Mouse (Mus musculus): ENCODE measurements around the gene Podxl2. TPM values are rescaled to one million over a fixed set of nuclear protein-coding genes. Genes with fewer than 3 reads are reported as not detected.

The Podxl2 gene
- polyA plus RNA-seq, 1 experiment = not detected

GRCm38 (mm10) chr6:88837999-88838398, 36.8 kb downstream of the Podxl2 start:
- WGBS = 90% methylated on average over 12 of the region's 12 CpGs
- Histone ChIP-seq H3K4me3 (ENCODE audit: insufficient read depth, low read depth, low read length) (no peak overlapping the region), H3K27ac (ENCODE audit: insufficient read depth, low read depth, low read length) (no peak overlapping the region), H3K4me1 (ENCODE audit: control insufficient read depth, insufficient read depth, low read length) (peaks cover 21% of the 10 kb centered on the region)
- TF ChIP-seq POLR2A (IDR thresholded peaks at IDR 0.05; ENCODE audit: insufficient read depth, low read depth, low read length) (no peak), CTCF (IDR thresholded peaks at IDR 0.05; ENCODE audit: insufficient read depth, low read depth, low read length) (no peak)

DNA sequence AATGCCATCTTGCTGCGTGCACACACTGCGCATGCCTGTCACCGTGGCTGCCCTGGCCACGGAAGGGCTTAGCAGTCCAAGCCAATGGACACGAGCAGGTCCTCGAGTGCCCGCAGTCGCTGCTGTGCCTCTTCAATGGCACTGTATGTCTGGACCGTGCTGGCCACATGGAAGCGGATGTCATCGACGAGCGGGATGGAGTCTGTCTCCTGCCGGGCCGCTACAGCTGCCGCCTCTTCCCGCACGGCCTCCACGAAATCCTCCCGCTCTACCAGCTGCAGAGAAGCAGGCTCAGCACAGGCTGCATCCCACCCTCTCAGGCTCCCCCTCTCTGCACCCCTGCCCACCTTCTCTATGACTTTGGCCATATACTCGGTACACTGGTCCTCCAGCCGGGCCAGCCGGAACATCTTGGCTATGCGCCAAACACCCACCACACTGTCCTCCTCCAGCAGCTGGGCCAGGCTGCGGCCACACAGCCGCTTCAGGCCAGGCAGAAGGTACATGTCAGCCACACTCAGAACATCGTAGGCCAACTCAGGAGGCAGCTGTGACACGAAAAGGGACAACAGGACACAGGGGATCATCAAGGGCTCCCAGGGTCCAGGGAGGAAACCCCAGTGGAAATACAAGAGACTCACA, 38.5 kb downstream of the Podxl2 start:
- TF ChIP-seq POLR2A (IDR thresholded peaks at IDR 0.05; ENCODE audit: insufficient read depth, low read depth, low read length) = no peak
- TF ChIP-seq CTCF (IDR thresholded peaks at IDR 0.05; ENCODE audit: insufficient read depth, low read depth, low read length) = no peak
- WGBS = 84% methylated on average over 28 of the region's 28 CpGs
- Histone ChIP-seq H3K4me3 (ENCODE audit: insufficient read depth, low read depth, low read length) (no peak overlapping the region), H3K4me1 (ENCODE audit: control insufficient read depth, insufficient read depth, low read length) (peaks cover 15% of the 10 kb centered on the region), H3K27ac (ENCODE audit: insufficient read depth, low read depth, low read length) (no peak overlapping the region)

DNA sequence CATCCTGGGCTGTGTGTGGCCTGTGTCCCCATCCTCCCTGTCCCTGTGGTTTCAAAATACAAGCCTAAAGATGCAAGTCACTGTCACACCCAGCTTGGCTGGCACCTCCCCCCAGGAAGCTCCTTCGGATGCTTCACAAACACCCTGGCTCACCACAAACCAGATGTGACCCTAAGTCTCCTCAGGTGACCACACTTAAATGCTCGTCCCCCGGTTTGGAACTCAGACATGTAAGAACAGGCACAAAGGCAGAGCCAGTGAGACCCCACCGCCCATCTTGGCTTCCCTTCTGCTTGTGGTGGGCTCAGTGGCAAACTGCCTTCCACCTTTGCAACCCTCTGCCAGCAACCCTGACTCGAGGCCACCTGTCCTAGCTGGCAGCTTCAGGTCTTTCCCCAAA, 39.8 kb downstream of the Podxl2 start:
- Histone ChIP-seq H3K4me1 (ENCODE audit: control insufficient read depth, insufficient read depth, low read length) (peaks cover 5% of the 10 kb centered on the region; the same call in 1 of the 2 replicates), H3K4me3 (ENCODE audit: insufficient read depth, low read depth, low read length) (no peak overlapping the region), H3K27ac (ENCODE audit: insufficient read depth, low read depth, low read length) (no peak overlapping the region)
- 78% methylated on average over 5 of the region's 5 CpGs for WGBS
- no peak for TF ChIP-seq CTCF (IDR thresholded peaks at IDR 0.05; ENCODE audit: insufficient read depth, low read depth, low read length)
- no peak for TF ChIP-seq POLR2A (IDR thresholded peaks at IDR 0.05; ENCODE audit: insufficient read depth, low read depth, low read length)

- Histone ChIP-seq H3K27ac (ENCODE audit: insufficient read depth, low read depth, low read length) (no peak overlapping the region), H3K4me3 (ENCODE audit: insufficient read depth, low read depth, low read length) (no peak overlapping the region), H3K4me1 (ENCODE audit: control insufficient read depth, insufficient read depth, low read length) (no peaks in the 10 kb centered on the region)
- no peak for TF ChIP-seq POLR2A (IDR thresholded peaks at IDR 0.05; ENCODE audit: insufficient read depth, low read depth, low read length)
- no peak for TF ChIP-seq CTCF (IDR thresholded peaks at IDR 0.05; ENCODE audit: insufficient read depth, low read depth, low read length)
- 81% methylated on average over 5 of the region's 5 CpGs for whole genome bisulfite sequencing
Measured at GRCm38 (mm10) chr6:88833340-88834140, 41.3 kb downstream of the Podxl2 start.

DNA sequence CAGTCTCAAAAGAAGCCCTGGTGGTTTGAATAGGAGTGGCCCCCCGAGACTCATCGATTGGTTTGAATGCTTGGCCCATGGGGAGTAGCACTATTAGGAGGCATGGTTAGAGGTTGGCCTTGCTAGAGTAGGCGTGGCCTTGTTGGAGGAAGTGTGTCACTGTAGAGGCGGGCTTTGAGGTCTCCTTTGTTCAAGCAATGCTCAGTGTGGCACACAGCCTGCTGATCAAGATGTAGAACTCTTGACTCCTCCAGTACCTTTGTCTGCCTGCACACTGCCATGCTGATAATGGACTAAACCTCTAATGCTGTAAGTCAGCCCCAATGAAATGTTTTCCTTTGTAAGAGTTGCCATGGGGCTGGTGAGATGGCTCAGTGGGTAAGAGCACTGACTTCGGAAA, 42.2 kb downstream of the Podxl2 start:
- H3K4me1 ChIP-seq (ENCODE audit: control insufficient read depth, insufficient read depth, low read length) = peaks cover 8% of the 10 kb centered on the region; the same call in 1 of the 2 replicates
- no peak for TF ChIP-seq CTCF (IDR thresholded peaks at IDR 0.05; ENCODE audit: insufficient read depth, low read depth, low read length)
- no peak for TF ChIP-seq POLR2A (IDR thresholded peaks at IDR 0.05; ENCODE audit: insufficient read depth, low read depth, low read length)
- no peak overlapping the region for H3K4me3 ChIP-seq (ENCODE audit: insufficient read depth, low read depth, low read length)
- no peak overlapping the region for H3K27ac ChIP-seq (ENCODE audit: insufficient read depth, low read depth, low read length)
- 66% methylated on average over 5 of the region's 5 CpGs for WGBS

GRCm38 (mm10) chr6:88831456-88831855, 43.4 kb downstream of the Podxl2 start:
- Histone ChIP-seq H3K4me3 (ENCODE audit: insufficient read depth, low read depth, low read length) (no peak overlapping the region), H3K4me1 (ENCODE audit: control insufficient read depth, insufficient read depth, low read length) (peaks cover 20% of the 10 kb centered on the region), H3K27ac (ENCODE audit: insufficient read depth, low read depth, low read length) (no peak overlapping the region)
- WGBS = 25% methylated on average over 8 of the region's 8 CpGs
- TF ChIP-seq POLR2A (IDR thresholded peaks at IDR 0.05; ENCODE audit: insufficient read depth, low read depth, low read length) (no peak), CTCF (IDR thresholded peaks at IDR 0.05; ENCODE audit: insufficient read depth, low read depth, low read length) (peak; percentile 20; the same call in 1 of the 2 replicates)

DNA sequence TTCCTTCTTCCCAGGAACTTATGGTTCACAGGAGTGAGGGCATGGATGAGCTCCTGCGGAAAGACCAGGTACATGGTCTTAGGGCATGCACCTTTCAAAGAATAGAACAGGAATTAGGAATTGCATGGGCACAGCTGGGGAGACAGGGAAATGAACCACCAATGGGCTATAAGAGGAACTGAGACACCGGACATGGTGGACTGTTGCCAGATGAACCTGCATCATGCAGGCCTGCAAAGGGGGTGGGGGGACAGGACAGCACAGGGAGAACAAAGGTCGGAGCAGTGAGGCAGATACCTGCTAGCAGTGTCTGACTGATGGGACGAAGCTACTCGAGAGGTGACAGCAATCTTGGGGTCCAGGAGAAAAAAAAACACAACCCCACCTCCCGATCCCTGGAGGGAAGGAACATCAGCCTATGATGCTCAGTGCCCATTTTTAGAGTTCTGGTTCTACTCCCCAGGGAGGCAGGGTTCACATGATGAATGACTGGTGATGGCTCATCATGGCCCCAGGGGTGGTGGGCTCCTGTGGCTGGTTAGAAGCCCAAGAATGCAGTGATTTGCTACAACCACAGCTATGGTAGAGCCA, 44.6 kb downstream of the Podxl2 start:
- H3K4me3 ChIP-seq (ENCODE audit: insufficient read depth, low read depth, low read length) = no peak overlapping the region
- H3K27ac ChIP-seq (ENCODE audit: insufficient read depth, low read depth, low read length) = no peak overlapping the region
- WGBS = 91% methylated on average over 6 of the region's 6 CpGs
- TF ChIP-seq CTCF (IDR thresholded peaks at IDR 0.05; ENCODE audit: insufficient read depth, low read depth, low read length) = no peak
- no peak for TF ChIP-seq POLR2A (IDR thresholded peaks at IDR 0.05; ENCODE audit: insufficient read depth, low read depth, low read length)
- H3K4me1 ChIP-seq (ENCODE audit: control insufficient read depth, insufficient read depth, low read length) = peaks cover 21% of the 10 kb centered on the region

DNA sequence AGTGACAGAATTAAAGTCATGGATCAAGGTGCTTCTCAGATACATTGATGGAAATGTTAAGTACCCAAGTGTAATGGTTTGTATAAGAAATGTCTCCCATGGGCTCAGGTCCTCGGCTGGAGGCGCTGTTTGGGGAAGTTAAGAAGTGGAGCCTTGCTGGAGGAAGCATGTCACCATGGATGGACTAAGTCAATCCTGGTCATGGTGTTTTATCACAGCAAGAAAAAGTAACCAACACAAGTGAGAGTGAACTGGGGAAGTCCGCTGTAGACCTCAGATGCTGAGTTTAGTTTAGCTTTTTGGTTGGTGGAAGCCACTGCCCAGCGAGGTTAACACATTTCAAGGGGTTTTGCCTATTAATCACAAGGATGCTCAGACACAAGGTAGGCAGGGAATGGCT, 45.3 kb downstream of the Podxl2 start:
- 94% methylated on average over 4 of the region's 4 CpGs for WGBS
- TF ChIP-seq POLR2A (IDR thresholded peaks at IDR 0.05; ENCODE audit: insufficient read depth, low read depth, low read length) (no peak), CTCF (IDR thresholded peaks at IDR 0.05; ENCODE audit: insufficient read depth, low read depth, low read length) (no peak)
- Histone ChIP-seq H3K27ac (ENCODE audit: insufficient read depth, low read depth, low read length) (no peak overlapping the region), H3K4me3 (ENCODE audit: insufficient read depth, low read depth, low read length) (no peak overlapping the region), H3K4me1 (ENCODE audit: control insufficient read depth, insufficient read depth, low read length) (peaks cover 21% of the 10 kb centered on the region)

All from olfactory bulb, adult 2 months (tissue).